Mouse (Mus musculus): ENCODE data around the gene 4930452B06Rik.
"Not testable (repeated sequence)": the region's sequence is repeated elsewhere in the genome, so short reads cannot be mapped to it uniquely, and the experiment has no call there.

Gene 4930452B06Rik

DNA sequence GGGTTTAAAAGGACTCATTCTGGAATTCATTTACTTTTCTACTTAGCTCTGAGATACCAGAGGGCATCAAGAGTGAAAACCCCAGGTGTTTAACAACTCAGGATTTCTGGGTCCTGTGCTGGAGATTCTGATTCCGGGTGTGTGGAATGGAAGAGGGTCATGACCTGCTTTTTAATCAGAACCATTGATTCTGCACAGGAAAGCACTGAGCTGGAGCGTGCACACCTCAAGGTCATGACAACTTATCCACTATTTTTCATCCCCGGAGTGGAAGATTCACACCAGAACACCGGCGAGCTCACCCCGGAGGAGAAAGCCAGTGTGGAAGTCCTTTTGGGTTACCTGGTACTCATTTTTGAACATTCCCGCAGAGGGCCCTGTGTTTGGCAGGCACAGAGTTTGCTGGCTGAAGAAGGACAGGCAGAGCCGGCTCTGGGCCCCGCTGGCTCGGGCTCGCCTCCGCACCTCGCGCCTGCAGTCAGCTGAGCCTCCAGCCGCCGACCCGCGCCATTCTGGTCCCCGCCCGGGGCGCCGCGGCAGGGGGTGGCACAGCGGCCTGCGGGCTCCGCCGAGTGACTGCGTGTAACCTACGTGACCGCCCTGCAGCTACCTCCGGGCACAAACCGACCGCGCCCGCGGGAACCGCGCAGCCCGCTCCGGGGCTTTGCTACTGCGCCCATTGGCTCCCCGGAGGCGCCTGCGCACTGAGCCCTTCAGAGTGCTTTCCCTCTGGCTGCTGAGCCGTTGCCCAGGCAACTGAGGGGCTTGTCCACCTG is at the start of gene 4930452B06Rik:
4930452B06Rik (minus strand) TSS at position 605 of the 776 bp plus-strand sequence.
- ATAC-seq (ENCODE audit: low TSS enrichment) = peak; percentile 99

DNA sequence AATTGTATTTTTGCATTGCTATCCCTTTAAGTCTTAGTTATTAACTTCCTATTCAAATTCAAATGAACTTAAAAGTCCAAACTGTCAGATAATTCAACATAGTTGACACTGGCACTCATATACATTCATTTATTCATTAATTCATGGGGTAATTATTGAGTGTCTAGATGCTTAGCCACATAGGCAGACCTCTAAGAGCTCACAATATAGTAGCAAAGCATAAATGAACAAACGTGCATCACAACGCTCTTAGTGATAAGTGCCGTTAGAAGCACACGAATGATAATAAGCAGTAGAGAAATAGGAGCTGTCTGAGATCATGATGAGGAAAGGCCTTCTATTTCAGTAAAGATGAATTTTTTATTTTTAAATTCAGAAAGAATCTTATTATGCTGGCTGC is 46.6 kb upstream of the 4930452B06Rik start:
- no peak for ATAC-seq (ENCODE audit: low TSS enrichment)

- no peak for ATAC-seq (ENCODE audit: low TSS enrichment)
Observed at GRCm38 (mm10) chr14:8689451-8689850, 23.4 kb upstream of the 4930452B06Rik start.

DNA sequence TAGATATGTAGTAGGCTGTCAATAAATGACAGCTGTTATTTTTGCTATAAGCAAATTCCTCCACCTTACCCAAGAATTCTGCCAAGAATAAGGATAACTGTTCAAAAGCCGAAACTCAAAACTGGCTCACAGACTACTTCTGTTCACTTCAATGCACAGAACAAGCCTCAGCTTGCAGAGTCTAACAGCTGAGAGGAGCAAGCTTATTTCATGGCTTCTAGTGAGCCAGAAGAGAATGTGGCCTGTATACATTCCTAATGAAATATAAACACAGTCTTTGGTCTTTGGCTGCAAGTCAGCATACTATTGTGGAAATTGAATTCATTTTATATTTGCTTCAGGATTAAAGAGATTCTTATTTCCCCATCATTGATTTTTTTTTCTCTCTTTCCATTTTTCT is 22.4 kb upstream of the 4930452B06Rik start:
- ATAC-seq (ENCODE audit: low TSS enrichment) = no peak

- no peak for ATAC-seq (ENCODE audit: low TSS enrichment)
Observed at GRCm38 (mm10) chr14:8686185-8686584, 20.1 kb upstream of the 4930452B06Rik start.

DNA sequence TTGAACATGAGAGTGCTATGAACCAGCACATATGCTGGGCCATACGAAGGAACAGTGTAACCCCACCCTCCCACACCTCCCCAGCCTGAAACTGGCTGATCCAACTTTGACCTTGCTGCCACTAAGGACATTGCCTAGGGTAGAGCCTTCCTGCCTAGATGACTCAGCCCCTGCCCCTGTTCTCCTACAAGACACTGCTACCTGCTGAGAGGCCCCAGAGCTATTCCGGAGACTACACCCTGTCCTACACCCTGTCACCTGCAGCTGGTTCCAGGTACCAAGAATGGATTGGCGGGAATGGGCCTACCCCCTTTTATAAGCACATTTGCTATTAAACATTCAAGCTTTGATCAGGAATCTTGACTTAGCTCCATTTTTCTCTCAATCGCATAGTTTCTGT is 13.9 kb upstream of the 4930452B06Rik start:
- no peak for ATAC-seq (ENCODE audit: low TSS enrichment)

- ATAC-seq (ENCODE audit: low TSS enrichment) = no peak
Observed at GRCm38 (mm10) chr14:8660359-8660758, 5.7 kb downstream of the 4930452B06Rik start.

DNA sequence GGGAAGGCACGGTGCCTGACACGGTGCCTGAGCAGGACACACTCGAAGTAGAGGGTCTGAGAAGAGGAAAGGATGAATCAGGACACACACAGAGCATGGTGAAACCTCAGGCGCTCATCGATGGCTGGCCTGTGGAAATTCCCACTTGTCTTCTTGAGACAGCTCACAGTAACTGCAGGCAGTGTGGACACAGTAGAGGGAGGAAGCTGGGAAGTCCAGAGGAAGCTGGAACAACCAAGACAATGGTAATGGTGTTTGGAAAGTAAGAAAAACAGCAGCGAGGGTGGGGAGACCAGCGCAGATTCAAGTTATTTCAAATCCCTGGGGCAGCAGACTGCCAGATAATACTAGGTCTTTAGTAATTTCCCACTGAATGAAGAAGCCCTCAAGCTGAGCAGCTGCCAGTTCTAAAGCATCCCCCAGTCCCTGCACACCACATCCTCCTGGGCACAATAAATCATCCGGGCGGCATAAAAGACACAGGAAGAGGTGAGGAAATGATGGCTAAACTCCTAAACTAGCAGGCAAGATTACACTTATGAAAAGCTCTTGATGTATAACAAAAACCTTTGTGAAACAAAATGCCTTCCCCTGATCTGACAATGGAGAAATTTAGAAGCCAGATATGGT is 24.3 kb downstream of the 4930452B06Rik start:
- ATAC-seq (ENCODE audit: low TSS enrichment) = no peak

DNA sequence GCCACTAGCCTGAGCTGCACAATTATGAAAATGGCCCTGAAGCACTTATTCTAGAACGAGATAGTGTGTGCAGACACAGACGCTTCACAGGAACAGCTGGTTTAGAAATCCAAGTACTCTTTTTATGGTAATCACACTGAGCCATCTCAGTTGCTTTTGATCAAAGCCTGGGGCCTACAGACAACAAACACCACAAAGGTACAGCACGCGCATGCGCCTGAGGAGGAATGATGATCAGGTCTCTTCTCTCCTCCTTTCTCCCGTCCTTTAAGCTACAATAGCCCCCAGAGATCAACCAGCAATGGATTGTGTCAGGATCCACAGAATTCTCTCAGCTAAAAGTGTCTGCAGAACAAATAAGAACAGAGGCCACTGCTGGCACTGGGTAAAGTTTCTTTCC is 33.8 kb downstream of the 4930452B06Rik start:
- no peak for ATAC-seq (ENCODE audit: low TSS enrichment)

DNA sequence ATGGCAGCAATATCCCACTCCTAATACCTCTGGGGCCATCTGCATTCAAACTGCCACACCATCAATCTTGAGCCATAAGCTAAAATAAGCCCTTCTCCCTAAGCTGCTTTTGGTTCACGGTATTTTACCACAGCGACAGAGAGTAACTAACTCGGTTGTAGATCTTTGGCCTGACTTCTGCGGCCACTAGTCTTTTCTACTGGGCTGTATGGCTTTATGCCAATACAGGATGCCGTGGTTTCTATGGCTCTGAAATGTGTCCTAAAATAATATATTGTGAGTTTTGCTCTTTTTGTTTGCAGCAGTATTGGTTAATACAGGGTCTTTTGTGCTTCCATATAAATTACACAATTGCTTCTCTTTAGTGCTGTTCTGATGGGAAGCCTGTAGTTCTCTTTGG is 37.6 kb downstream of the 4930452B06Rik start:
- no peak for ATAC-seq (ENCODE audit: low TSS enrichment)

- ATAC-seq (ENCODE audit: low TSS enrichment) = no peak
Observed at GRCm38 (mm10) chr14:8627481-8627880, 38.6 kb downstream of the 4930452B06Rik start.

DNA sequence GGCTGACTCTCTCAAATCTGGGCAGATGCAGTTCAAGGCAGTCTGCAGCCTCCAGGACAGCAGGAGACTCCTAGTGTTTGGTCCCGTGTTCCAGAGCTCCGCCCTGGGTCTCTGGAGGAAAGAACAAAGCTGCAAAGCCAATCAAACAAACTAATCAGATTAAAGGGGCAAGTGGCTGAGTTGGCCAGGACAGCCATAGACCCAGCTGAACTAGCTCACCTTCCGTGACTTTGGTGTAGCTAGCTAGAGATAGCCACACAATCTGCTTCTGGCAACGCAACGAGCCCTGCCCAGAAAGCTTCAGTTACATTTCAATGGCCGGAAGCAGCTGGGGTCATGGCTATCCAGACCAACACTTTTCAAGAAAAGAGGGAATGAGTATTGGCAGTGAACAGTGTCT is 44.9 kb downstream of the 4930452B06Rik start:
- ATAC-seq (ENCODE audit: low TSS enrichment) = no peak

DNA sequence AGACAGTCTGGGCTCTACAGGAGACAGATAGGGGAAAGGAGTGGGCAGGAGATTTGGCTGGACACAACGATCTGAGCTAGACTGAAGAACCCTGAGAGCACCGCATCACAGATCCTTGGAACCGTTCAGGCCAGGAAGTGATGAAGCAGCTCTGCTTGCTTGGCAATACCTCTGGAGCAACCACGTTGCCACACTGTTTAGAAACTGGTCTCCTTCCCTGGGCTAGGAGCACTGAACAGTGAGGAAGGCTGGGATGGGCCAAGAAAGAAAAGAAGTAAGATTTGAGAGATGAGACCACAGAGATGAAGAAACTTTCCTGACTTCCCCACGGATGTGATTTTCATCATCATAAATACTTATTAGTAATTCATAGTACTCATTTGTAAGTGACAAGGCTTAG is 45.5 kb downstream of the 4930452B06Rik start:
- ATAC-seq (ENCODE audit: low TSS enrichment) = no peak

DNA sequence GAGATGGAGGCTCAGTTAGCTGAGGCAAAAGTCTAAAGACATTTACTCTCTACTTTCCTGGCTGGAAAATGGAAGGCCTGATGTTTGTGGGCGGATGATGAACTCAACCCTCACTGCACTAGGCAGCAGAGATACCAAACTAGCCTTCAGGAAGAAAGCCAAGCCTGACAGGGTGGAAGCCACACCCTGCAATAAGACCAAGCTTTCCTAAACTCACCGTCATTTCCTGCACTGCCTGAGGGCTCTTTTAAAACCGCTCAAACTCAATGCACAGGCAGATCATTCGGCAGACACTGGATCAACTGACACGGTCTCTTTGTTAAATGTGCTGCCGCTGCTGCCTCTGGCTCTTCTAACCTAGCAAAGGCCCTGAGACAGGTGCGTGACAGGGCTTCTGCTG is 50.4 kb downstream of the 4930452B06Rik start:
- peak; percentile 47; the same call in 1 of the 2 replicates for ATAC-seq (ENCODE audit: low TSS enrichment)

GRCm38 (mm10) chr14:8614430-8614829 is 51.6 kb downstream of the 4930452B06Rik start:
- ATAC-seq (ENCODE audit: low TSS enrichment) = not testable (repeated sequence)

GRCm38 (mm10) chr14:8612080-8612479 is 54.0 kb downstream of the 4930452B06Rik start:
- ATAC-seq (ENCODE audit: low TSS enrichment) = no peak

GRCm38 (mm10) chr14:8610108-8610507 is 55.9 kb downstream of the 4930452B06Rik start:
- ATAC-seq (ENCODE audit: low TSS enrichment) = no peak

DNA sequence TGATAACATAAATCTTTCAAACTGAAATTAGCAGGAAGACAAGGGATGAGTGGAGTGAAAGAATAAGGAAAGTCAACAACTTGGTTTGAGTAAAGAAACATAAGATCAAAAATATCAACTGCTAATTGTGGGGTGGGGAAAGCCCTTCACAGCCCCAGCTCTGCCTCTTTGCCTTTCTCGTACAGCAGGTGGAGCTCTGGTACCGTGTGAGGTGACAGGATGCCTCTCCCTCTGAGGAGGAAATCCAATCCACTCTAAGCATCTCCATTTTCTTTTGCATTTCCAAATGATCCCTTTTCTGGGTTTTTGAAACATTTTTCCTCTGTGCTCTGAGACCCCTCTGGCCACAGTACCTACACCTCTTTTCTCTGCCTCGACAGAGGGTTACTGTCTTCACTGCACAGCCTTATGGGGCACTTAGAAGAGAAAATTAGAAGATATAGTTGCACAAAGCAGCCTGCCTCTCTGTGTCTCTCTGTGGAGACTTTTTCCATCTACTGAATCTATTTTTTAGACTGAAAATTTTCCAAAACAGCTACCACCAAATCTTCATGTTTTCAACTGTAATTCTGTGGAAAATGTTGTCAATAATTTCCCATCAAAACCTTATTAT is 57.4 kb downstream of the 4930452B06Rik start:
- peak; percentile 99 for ATAC-seq (ENCODE audit: low TSS enrichment)

DNA sequence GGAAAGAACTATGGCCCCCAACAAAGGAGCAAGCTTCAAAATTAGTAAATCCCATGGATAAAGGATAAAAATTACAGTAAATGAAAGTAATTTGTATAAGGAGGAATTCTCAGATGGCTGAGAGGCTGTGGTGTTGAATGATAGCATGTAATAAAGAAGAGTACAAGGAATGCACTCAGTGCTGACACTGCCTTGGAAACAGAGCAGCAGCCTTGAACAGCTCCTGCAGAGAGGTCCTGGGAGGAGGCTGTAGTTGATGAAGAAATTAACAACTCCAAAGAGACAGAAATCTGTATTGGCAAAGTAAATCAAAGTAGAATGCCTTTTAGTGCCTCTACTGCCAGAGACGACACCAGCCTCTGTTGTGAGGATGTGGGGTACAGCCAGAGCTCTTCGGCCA is 61.1 kb downstream of the 4930452B06Rik start:
- ATAC-seq (ENCODE audit: low TSS enrichment) = no peak

DNA sequence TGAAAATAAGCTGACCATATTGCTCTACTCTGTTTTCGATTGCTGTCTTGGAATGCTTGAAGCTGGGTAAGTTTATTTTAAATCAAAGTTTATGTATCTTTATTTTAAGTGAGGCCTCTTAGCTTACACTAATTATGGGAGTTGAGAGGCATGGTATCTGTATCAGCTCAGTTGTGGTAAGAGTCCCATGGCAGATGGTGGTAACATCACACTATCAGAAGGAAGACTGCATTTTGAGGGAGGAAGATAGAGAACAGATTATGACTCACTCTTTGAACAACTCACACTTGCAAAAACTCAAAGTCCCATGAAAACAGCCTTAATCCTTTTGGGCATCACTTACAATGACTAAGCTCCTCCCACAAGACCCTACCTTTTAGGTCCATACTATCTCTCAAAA is 81.0 kb downstream of the 4930452B06Rik start:
- peak; percentile 97 for ATAC-seq (ENCODE audit: low TSS enrichment)

GRCm38 (mm10) chr14:8551006-8551405 is 115.0 kb downstream of the 4930452B06Rik start:
- not testable (repeated sequence) for ATAC-seq (ENCODE audit: low TSS enrichment)

GRCm38 (mm10) chr14:8549108-8549507 is 116.9 kb downstream of the 4930452B06Rik start:
- no peak for ATAC-seq (ENCODE audit: low TSS enrichment)

DNA sequence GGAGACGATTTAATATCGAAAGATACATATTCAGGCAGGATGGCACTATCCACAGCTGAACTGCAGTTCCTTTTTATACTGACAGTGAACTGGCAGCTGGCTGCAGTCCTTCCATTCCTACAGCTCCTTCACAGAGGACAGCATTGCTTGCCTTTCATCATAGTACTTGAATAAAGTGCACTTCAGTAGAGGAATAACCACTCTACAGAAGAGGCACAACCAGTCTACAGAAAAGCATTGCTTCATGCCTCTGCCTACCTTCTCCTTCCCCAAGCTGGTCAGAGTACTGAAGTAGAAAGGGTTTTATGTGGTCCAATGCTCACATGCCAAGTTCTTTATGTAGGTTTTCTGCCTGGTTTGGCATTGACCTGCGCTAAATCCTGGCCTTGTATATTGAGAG is 130.0 kb downstream of the 4930452B06Rik start:
- no peak for ATAC-seq (ENCODE audit: low TSS enrichment)
